Mouse (Mus musculus): ENCODE data around the gene Nf1. TPM values are rescaled to one million over a fixed set of nuclear protein-coding genes. Genes with fewer than 3 reads are reported as not detected.
A peak's percentile ranks its signal among the peaks of the same experiment; 100 is the strongest.
"Not testable (repeated sequence)": the region's sequence is repeated elsewhere in the genome, so short reads cannot be mapped to it uniquely, and the experiment has no call there.

The Nf1 gene
- polyA plus RNA-seq, 1 experiment from 2014 or later = 8.2 TPM

- peak; percentile 74 for DNase-seq (ENCODE audit: low spot score)
These were observed 43.3 kb upstream of the Nf1 start for GRCm38 (mm10) chr11:79296167-79296566.

GRCm38 (mm10) chr11:79296856-79297491 is 42.5 kb upstream of the Nf1 start, which contains the start of gene Gm9964:
Gene Gm9964, minus strand, starts transcription at chr11:79296906.
- TF ChIP-seq CTCF (IDR thresholded peaks at IDR 0.05; ENCODE audit: low read depth) = no peak
- no peaks in the 10 kb centered on the region for H3K27me3 ChIP-seq (ENCODE audit: insufficient read depth, low read length)
- peaks cover 12% of the 10 kb centered on the region; the same call in 1 of the 2 replicates for H3K4me1 ChIP-seq (replicated peaks; ENCODE audit: insufficient read depth, low read length)
- DNase-seq (ENCODE audit: low spot score) (no peak), ATAC-seq (replicated peaks; ENCODE audit: low FRiP score, low read depth) (no peak)
- H3K36me3 ChIP-seq (ENCODE audit: insufficient read depth, low read length) = no peaks in the 10 kb centered on the region
- no peak within 1 kb of the TSS for H3K9ac ChIP-seq (ENCODE audit: low read depth, low read length)
- H3K9me3 ChIP-seq (replicated peaks; ENCODE audit: low read length) = no peaks in the 10 kb centered on the region
- no peak within 1 kb of the TSS for H3K4me3 ChIP-seq (replicated peaks; ENCODE audit: low read depth, low read length)
- 28% methylated on average over 5 of the region's 5 CpGs for WGBS
- no peak within 1 kb of the TSS for H3K27ac ChIP-seq
- no peak within 1 kb of the TSS for H3K4me2 ChIP-seq (ENCODE audit: low read length)

More at GRCm38 (mm10) chr11:79296167-79296566, 43.3 kb upstream of the Nf1 start:
- WGBS = 61% methylated on average over 1 of the region's 1 CpGs
- Histone ChIP-seq H3K9ac (ENCODE audit: low read depth, low read length) (no peak overlapping the region), H3K27ac (no peak overlapping the region), H3K4me2 (ENCODE audit: low read length) (no peak overlapping the region), H3K4me1 (replicated peaks; ENCODE audit: insufficient read depth, low read length) (peaks cover 20% of the 10 kb centered on the region; the same call in 1 of the 2 replicates), H3K4me3 (replicated peaks; ENCODE audit: low read depth, low read length) (no peak overlapping the region), H3K36me3 (ENCODE audit: insufficient read depth, low read length) (no peaks in the 10 kb centered on the region), H3K27me3 (ENCODE audit: insufficient read depth, low read length) (no peaks in the 10 kb centered on the region), H3K9me3 (replicated peaks; ENCODE audit: low read length) (no peaks in the 10 kb centered on the region)
- TF ChIP-seq CTCF (IDR thresholded peaks at IDR 0.05; ENCODE audit: low read depth) = peak; percentile 96
- ATAC-seq (replicated peaks; ENCODE audit: low FRiP score, low read depth) = no peak

DNA sequence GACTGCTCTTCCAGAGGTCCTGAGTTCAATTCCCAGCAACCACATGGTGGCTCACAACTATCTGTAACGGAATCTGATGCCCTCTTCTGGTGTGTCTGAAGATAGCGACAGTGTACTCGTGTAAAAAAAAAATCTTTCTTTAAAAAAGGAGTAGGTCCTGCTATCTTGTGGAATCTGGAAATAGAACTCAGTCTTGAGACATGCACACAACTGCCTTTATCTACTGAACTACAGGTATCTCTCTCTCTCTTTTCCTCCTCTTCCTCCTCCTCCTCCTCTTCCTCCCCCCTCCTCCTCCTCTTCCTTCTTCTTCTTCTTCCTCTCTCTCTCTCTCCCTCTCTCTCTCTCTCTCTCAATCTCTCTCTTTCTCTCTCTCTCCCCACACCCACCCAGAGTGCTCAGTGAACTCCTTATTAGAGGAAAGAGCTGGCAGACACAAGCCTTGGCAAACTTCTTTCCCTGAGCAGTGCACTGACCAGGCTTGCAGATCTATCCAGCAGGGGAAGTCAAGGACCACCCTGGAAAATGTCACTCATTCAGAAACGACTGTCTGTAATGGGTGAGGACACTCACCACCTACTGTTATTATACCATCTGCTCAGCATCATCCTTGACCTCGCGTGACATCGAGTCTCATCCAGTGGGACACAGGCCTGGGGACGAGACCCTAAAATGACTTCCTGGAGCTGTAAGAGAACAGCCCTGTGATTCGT is 39.6 kb upstream of the Nf1 start:
- no peaks in the 10 kb centered on the region for H3K4me1 ChIP-seq (replicated peaks; ENCODE audit: insufficient read depth, low read length)
- WGBS = 76% methylated on average over 9 of the region's 9 CpGs
- H3K4me3 ChIP-seq (replicated peaks; ENCODE audit: low read depth, low read length) = no peak overlapping the region
- no peak for DNase-seq (ENCODE audit: low spot score)
- no peaks in the 10 kb centered on the region for H3K36me3 ChIP-seq (ENCODE audit: insufficient read depth, low read length)
- H3K9me3 ChIP-seq (replicated peaks; ENCODE audit: low read length) = no peaks in the 10 kb centered on the region
- no peak overlapping the region for H3K9ac ChIP-seq (ENCODE audit: low read depth, low read length)
- peak; percentile 52 for TF ChIP-seq CTCF (IDR thresholded peaks at IDR 0.05; ENCODE audit: low read depth)
- no peak overlapping the region for H3K27ac ChIP-seq
- ATAC-seq (replicated peaks; ENCODE audit: low FRiP score, low read depth) = no peak
- H3K27me3 ChIP-seq (ENCODE audit: insufficient read depth, low read length) = no peaks in the 10 kb centered on the region
- H3K4me2 ChIP-seq (ENCODE audit: low read length) = no peak overlapping the region

- H3K9ac ChIP-seq (ENCODE audit: low read depth, low read length) = no peak overlapping the region
- 86% methylated on average over 6 of the region's 6 CpGs for WGBS
- ATAC-seq (replicated peaks; ENCODE audit: low FRiP score, low read depth) = no peak
- no peak overlapping the region for H3K4me2 ChIP-seq (ENCODE audit: low read length)
- no peak overlapping the region for H3K4me3 ChIP-seq (replicated peaks; ENCODE audit: low read depth, low read length)
- H3K27ac ChIP-seq = no peak overlapping the region
- TF ChIP-seq CTCF (IDR thresholded peaks at IDR 0.05; ENCODE audit: low read depth) = no peak
- no peak for DNase-seq (ENCODE audit: low spot score)
- H3K9me3 ChIP-seq (replicated peaks; ENCODE audit: low read length) = no peaks in the 10 kb centered on the region
- H3K36me3 ChIP-seq (ENCODE audit: insufficient read depth, low read length) = no peaks in the 10 kb centered on the region
- peaks cover 8% of the 10 kb centered on the region; the same call in 1 of the 2 replicates for H3K4me1 ChIP-seq (replicated peaks; ENCODE audit: insufficient read depth, low read length)
- no peaks in the 10 kb centered on the region for H3K27me3 ChIP-seq (ENCODE audit: insufficient read depth, low read length)
These were observed 36.4 kb upstream of the Nf1 start for GRCm38 (mm10) chr11:79303109-79303508.

DNA sequence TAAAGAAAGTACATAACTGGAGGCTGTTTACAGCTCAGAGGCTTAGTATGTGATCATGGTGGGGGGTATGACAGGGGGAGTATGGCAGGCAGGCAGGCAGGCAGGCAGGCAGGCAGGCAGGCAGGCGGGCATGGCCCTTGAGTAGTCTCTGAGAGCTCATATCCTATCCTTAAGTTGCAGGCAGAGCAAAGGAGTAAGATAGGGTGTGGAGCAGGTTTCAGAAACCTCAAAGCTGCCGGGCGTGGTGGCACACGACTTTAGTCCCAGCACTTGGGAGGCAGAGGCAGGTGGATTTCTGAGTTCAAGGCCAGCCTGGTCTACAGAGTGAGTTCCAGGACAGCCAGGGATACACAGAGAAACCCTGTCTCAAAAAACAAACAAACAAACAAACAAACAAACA is 35.2 kb upstream of the Nf1 start:
- H3K4me2 ChIP-seq (ENCODE audit: low read length); ATAC-seq (replicated peaks; ENCODE audit: low FRiP score, low read depth); DNase-seq (ENCODE audit: low spot score); H3K4me3 ChIP-seq (replicated peaks; ENCODE audit: low read depth, low read length); H3K9me3 ChIP-seq (replicated peaks; ENCODE audit: low read length); H3K27me3 ChIP-seq (ENCODE audit: insufficient read depth, low read length); H3K36me3 ChIP-seq (ENCODE audit: insufficient read depth, low read length); H3K4me1 ChIP-seq (replicated peaks; ENCODE audit: insufficient read depth, low read length); H3K9ac ChIP-seq (ENCODE audit: low read depth, low read length); H3K27ac ChIP-seq: not testable (repeated sequence)
- WGBS = 95% methylated on average over 4 of the region's 4 CpGs

- H3K36me3 ChIP-seq (ENCODE audit: insufficient read depth, low read length) = no peaks in the 10 kb centered on the region
- DNase-seq (ENCODE audit: low spot score) = peak; percentile 64
- WGBS = 55% methylated on average over 9 of the region's 9 CpGs
- no peaks in the 10 kb centered on the region for H3K9me3 ChIP-seq (replicated peaks; ENCODE audit: low read length)
- H3K27me3 ChIP-seq (ENCODE audit: insufficient read depth, low read length) = no peaks in the 10 kb centered on the region
- no peak for ATAC-seq (replicated peaks; ENCODE audit: low FRiP score, low read depth)
- H3K9ac ChIP-seq (ENCODE audit: low read depth, low read length) = no peak overlapping the region
- H3K4me2 ChIP-seq (ENCODE audit: low read length) = no peak overlapping the region
- H3K4me1 ChIP-seq (replicated peaks; ENCODE audit: insufficient read depth, low read length) = peaks cover 8% of the 10 kb centered on the region; the same call in 1 of the 2 replicates
- no peak for TF ChIP-seq CTCF (IDR thresholded peaks at IDR 0.05; ENCODE audit: low read depth)
- no peak overlapping the region for H3K4me3 ChIP-seq (replicated peaks; ENCODE audit: low read depth, low read length)
- peak overlapping the region; percentile 78 for H3K27ac ChIP-seq
These were observed 33.7 kb upstream of the Nf1 start for GRCm38 (mm10) chr11:79305697-79306340.

All from kidney, postnatal 0 days (tissue).